Mouse (Mus musculus): ENCODE data around the gene Pex14. TPM values are rescaled to one million over a fixed set of nuclear protein-coding genes. Genes with fewer than 3 reads are reported as not detected.
"Not testable (repeated sequence)": the region's sequence is repeated elsewhere in the genome, so short reads cannot be mapped to it uniquely, and the experiment has no call there.

The Pex14 gene
- polyA plus RNA-seq, 1 experiment from 2014 or later, result 34.7 TPM

DNA sequence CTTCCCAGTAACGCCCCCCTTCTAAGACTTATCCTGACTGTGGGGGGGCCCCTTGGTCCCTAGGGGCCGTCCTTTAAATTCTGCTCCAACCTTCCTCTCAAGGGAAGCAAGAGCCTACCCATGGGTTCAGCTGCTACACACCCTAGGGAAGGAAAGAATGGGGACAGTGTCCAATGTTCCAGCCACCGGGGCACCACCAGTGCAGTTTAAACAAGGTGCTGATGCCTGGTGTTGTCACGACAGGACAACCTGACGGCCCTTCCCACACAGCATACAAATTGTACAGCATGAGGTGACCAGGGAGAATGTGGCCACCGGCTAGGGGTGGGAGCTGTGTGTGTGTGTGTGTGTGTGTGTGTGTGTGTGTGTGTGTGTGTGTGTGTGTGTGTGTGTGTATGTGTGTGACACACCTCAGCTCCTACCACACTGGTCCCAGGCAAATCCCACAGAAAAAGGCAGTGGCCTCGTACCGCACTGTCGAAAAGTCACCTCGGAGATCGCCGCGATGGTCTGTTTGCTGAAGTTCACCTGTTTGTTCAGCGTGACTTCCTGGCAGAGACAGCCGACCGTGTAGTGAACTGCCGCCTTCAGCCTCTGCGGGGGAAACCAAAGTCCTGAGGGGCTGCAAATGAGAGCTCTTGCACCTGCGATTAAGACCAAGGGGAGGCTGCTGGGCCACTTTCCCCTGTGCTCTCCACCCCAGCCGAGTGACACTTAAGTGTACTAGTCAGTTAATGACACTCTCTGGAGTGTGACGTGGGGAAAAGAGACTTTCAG, 32.3 kb upstream of the Pex14 start:
- H3K27ac ChIP-seq, result peak overlapping the region; percentile 2

DNA sequence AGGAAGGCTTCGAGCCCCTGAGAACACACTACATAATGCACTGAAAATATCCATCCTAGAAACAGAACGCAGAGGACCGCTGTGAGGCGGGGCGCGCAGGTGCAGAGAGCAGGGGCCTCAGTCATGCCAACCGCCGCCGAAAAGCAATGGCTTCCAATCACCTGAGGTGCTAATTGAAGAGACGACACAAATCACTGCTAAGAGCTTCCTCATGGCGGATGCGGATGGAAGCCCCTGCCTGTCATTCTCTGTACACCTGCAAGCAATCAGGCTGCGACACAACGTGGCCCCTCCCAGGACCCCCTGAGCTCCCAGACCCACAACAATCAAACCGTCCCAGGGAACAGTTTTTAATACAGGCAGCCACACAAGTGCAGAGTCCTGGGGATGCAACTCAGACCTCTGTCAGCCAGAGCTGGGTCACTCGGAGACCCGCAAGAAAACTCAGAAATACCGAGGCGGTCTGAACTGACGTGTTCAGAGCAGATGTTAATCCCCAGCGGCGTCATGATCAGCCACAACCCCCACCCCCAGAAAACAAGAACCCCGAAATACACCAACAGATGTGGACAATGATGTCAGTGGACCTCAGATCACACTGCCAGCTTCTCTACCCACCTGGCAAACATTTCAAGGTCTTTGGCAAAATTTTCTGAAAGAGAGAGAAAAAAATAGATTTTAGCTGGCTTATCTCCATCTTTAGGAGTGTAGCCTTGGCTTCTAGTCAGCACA, 31.5 kb upstream of the Pex14 start:
- H3K4me2 ChIP-seq, result no peak overlapping the region
- ATAC-seq, result no peak
- WGBS (ENCODE audit: insufficient replicate concordance), result 87% methylated on average over 23 of the region's 23 CpGs
- no peaks in the 10 kb centered on the region for H3K27me3 ChIP-seq (replicated peaks)
- no peak overlapping the region for H3K9ac ChIP-seq
- H3K9me3 ChIP-seq (replicated peaks), result no peaks in the 10 kb centered on the region
- H3K4me1 ChIP-seq, result peaks cover 17% of the 10 kb centered on the region
- no peak overlapping the region for H3K27ac ChIP-seq
- no peak overlapping the region for H3K4me3 ChIP-seq
- H3K36me3 ChIP-seq, result peaks cover 63% of the 10 kb centered on the region

More for the DNA sequence above, 32.3 kb upstream of the Pex14 start:
- no peak for ATAC-seq
- no peak overlapping the region for H3K4me2 ChIP-seq
- H3K4me3 ChIP-seq, result no peak overlapping the region
- H3K9me3 ChIP-seq (replicated peaks), result no peaks in the 10 kb centered on the region
- H3K9ac ChIP-seq, result no peak overlapping the region; the same call in 1 of the 2 replicates
- H3K27me3 ChIP-seq (replicated peaks), result no peaks in the 10 kb centered on the region
- WGBS (ENCODE audit: insufficient replicate concordance), result 82% methylated on average over 21 of the region's 21 CpGs
- H3K4me1 ChIP-seq, result peaks cover 19% of the 10 kb centered on the region
- peaks cover 57% of the 10 kb centered on the region for H3K36me3 ChIP-seq

DNA sequence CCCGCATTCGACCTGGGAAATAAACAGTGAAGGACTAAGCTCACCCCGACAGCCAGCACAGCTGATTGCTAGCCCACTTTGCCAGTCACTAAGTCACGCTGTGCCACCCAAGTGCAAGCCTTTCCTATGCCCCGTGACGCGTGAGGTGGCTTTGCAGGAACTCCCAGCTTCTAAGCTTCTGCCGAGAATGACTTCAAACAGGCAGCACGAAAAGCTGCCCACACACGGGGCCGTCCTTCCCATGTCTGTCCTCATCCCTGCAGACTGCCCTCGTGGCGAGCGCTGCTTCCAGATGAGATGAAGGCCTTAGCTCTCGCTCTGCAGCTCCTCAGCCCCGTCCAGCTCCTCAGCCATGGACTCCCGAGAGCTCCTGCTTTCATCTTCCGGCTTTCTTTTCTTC, 28.8 kb upstream of the Pex14 start:
- H3K4me3 ChIP-seq, result no peak overlapping the region
- H3K36me3 ChIP-seq, result peaks cover 60% of the 10 kb centered on the region
- WGBS (ENCODE audit: insufficient replicate concordance), result 78% methylated on average over 18 of the region's 18 CpGs
- no peak overlapping the region for H3K9ac ChIP-seq
- no peak for ATAC-seq
- no peaks in the 10 kb centered on the region for H3K9me3 ChIP-seq (replicated peaks)
- H3K27ac ChIP-seq, result no peak overlapping the region
- H3K4me1 ChIP-seq, result peaks cover 23% of the 10 kb centered on the region
- H3K4me2 ChIP-seq, result no peak overlapping the region
- H3K27me3 ChIP-seq (replicated peaks), result no peaks in the 10 kb centered on the region

- Histone ChIP-seq H3K27me3 (replicated peaks) (no peaks in the 10 kb centered on the region), H3K9me3 (replicated peaks) (no peaks in the 10 kb centered on the region), H3K4me3 (no peak within 1 kb of the TSS), H3K4me1 (peaks cover 24% of the 10 kb centered on the region), H3K4me2 (no peak within 1 kb of the TSS), H3K36me3 (peaks cover 46% of the 10 kb centered on the region), H3K27ac (0 out of 2 replicates have a peak within 1 kb of the TSS, but pooled peaks have one; percentile 9), H3K9ac (no peak within 1 kb of the TSS)
- 84% methylated on average over 11 of the region's 11 CpGs for WGBS (ENCODE audit: insufficient replicate concordance)
- no peak for ATAC-seq
These were observed 27.0 kb upstream of the Pex14 start, which contains the start of gene Cort for GRCm38 (mm10) chr4:149126663-149127062. Gene Cort, minus strand, starts transcription at chr4:149126763.

GRCm38 (mm10) chr4:149126115-149126509, 26.4 kb upstream of the Pex14 start:
- Histone ChIP-seq H3K9ac (no peak overlapping the region), H3K27ac (no peak overlapping the region), H3K9me3 (replicated peaks) (no peaks in the 10 kb centered on the region), H3K4me2 (no peak overlapping the region), H3K27me3 (replicated peaks) (no peaks in the 10 kb centered on the region), H3K4me3 (no peak overlapping the region), H3K4me1 (peaks cover 24% of the 10 kb centered on the region), H3K36me3 (peaks cover 40% of the 10 kb centered on the region)
- WGBS (ENCODE audit: insufficient replicate concordance), result 87% methylated on average over 6 of the region's 6 CpGs
- ATAC-seq, result no peak

- H3K4me1 ChIP-seq, result peaks cover 26% of the 10 kb centered on the region
- no peaks in the 10 kb centered on the region for H3K27me3 ChIP-seq (replicated peaks)
- WGBS (ENCODE audit: insufficient replicate concordance), result 50% methylated on average over 11 of the region's 11 CpGs
- H3K9ac ChIP-seq, result no peak overlapping the region
- H3K9me3 ChIP-seq (replicated peaks), result no peaks in the 10 kb centered on the region
- H3K4me2 ChIP-seq, result no peak overlapping the region
- ATAC-seq, result no peak
- peaks cover 34% of the 10 kb centered on the region for H3K36me3 ChIP-seq
- no peak overlapping the region for H3K27ac ChIP-seq
- H3K4me3 ChIP-seq, result no peak overlapping the region
These were observed 25.9 kb upstream of the Pex14 start for GRCm38 (mm10) chr4:149125341-149126114.

- Histone ChIP-seq H3K4me1 (peaks cover 43% of the 10 kb centered on the region), H3K27ac (no peak overlapping the region), H3K9me3 (replicated peaks) (no peaks in the 10 kb centered on the region), H3K36me3 (peaks cover 22% of the 10 kb centered on the region), H3K4me2 (no peak overlapping the region), H3K27me3 (replicated peaks) (no peaks in the 10 kb centered on the region), H3K4me3 (no peak overlapping the region), H3K9ac (no peak overlapping the region)
- no peak for ATAC-seq
- WGBS (ENCODE audit: insufficient replicate concordance), result 58% methylated on average over 5 of the region's 5 CpGs
These were observed 23.8 kb upstream of the Pex14 start for GRCm38 (mm10) chr4:149123432-149123831.

DNA sequence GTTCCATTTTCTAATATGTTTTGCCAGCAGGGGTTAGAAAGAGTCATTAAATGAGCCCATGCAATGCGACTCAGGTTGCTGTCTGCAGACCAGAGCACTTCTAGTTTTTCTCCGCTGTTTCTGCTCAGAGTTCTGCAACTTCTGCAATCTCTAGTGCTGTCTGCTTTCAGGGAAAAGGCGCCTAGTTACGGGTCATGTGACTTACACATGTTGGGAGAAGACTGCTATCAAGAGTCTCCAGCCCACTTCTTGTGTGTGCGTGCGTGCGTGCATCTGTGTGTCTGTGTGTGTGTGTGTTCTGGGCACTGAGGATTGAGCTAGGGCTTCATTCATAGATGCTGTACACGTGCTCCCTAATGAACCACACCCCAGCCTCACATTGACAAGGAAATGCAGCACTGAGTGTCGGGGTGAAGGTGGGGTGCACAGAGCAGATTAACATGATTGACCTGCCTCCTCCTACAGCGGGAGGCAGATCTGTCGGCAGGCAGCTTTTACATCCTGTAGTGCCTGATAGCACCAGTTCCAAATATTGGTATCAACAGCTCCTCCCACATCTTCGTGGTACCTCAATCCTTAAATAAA, 20.4 kb upstream of the Pex14 start:
- not testable (repeated sequence) for H3K4me2 ChIP-seq

GRCm38 (mm10) chr4:149103875-149104561, 4.3 kb upstream of the Pex14 start, which contains the start of gene Dffa:
Gene Dffa, plus strand, starts transcription at chr4:149104146.
- H3K4me1 ChIP-seq, result peaks cover 18% of the 10 kb centered on the region
- H3K4me3 ChIP-seq, result peak within 1 kb of the TSS; percentile 89
- peak within 1 kb of the TSS; percentile 82 for H3K9ac ChIP-seq
- peak; percentile 81 for ATAC-seq
- H3K27ac ChIP-seq, result 0 out of 2 replicates have a peak within 1 kb of the TSS, but pooled peaks have one; percentile 40
- peaks cover 31% of the 10 kb centered on the region for H3K36me3 ChIP-seq
- H3K4me2 ChIP-seq, result peak within 1 kb of the TSS; percentile 95
- no peaks in the 10 kb centered on the region for H3K9me3 ChIP-seq (replicated peaks)
- WGBS (ENCODE audit: insufficient replicate concordance), result 1% methylated on average over 35 of the region's 35 CpGs
- no peaks in the 10 kb centered on the region for H3K27me3 ChIP-seq (replicated peaks)

More for the DNA sequence above, 20.4 kb upstream of the Pex14 start:
- 41% methylated on average over 12 of the region's 12 CpGs for WGBS (ENCODE audit: insufficient replicate concordance)
- ATAC-seq, result peak; percentile 81
- H3K27ac ChIP-seq; H3K9ac ChIP-seq; H3K9me3 ChIP-seq (replicated peaks); H3K27me3 ChIP-seq (replicated peaks); H3K4me3 ChIP-seq: not testable (repeated sequence)
- Histone ChIP-seq H3K36me3 (peaks cover 16% of the 10 kb centered on the region), H3K4me1 (peaks cover 26% of the 10 kb centered on the region)

GRCm38 (mm10) chr4:149101456-149101855, 1.8 kb upstream of the Pex14 start:
- no peaks in the 10 kb centered on the region for H3K9me3 ChIP-seq (replicated peaks)
- H3K4me3 ChIP-seq, result no peak overlapping the region
- no peak overlapping the region for H3K4me2 ChIP-seq
- no peaks in the 10 kb centered on the region for H3K27me3 ChIP-seq (replicated peaks)
- ATAC-seq, result no peak
- no peak overlapping the region for H3K9ac ChIP-seq
- 71% methylated on average over 3 of the region's 3 CpGs for WGBS (ENCODE audit: insufficient replicate concordance)
- H3K36me3 ChIP-seq, result peaks cover 5% of the 10 kb centered on the region
- no peak overlapping the region for H3K27ac ChIP-seq
- peaks cover 39% of the 10 kb centered on the region for H3K4me1 ChIP-seq

- not testable (repeated sequence) for H3K4me3 ChIP-seq
These were observed 773 bp upstream of the Pex14 start for GRCm38 (mm10) chr4:149100449-149100848.

More at GRCm38 (mm10) chr4:149100449-149100848, 773 bp upstream of the Pex14 start:
- not testable (repeated sequence) for H3K9me3 ChIP-seq (replicated peaks); H3K9ac ChIP-seq; H3K27ac ChIP-seq; H3K27me3 ChIP-seq (replicated peaks); ATAC-seq; H3K36me3 ChIP-seq
- H3K4me2 ChIP-seq, result peak overlapping the region; percentile 88
- 76% methylated on average over 12 of the region's 12 CpGs for WGBS (ENCODE audit: insufficient replicate concordance)
- peaks cover 47% of the 10 kb centered on the region for H3K4me1 ChIP-seq
